Mouse (Mus musculus): ENCODE measurements around the gene Hesx1. TPM values are rescaled to one million over a fixed set of nuclear protein-coding genes. Genes with fewer than 3 reads are reported as not detected.
A peak's percentile ranks its signal among the peaks of the same experiment; 100 is the strongest.

Gene Hesx1
- polyA plus RNA-seq, 1 experiment from 2014 or later = 0.19 TPM

- no peak overlapping the region for H3K9ac ChIP-seq (ENCODE audit: low read length)
- no peaks in the 10 kb centered on the region for H3K27me3 ChIP-seq (ENCODE audit: control insufficient read depth, insufficient read depth, low read length)
- 31% methylated on average over 4 of the region's 4 CpGs for WGBS
- H3K9me3 ChIP-seq (ENCODE audit: control insufficient read depth, low read length) = no peaks in the 10 kb centered on the region
- no peaks in the 10 kb centered on the region for H3K36me3 ChIP-seq (ENCODE audit: control insufficient read depth, insufficient read depth, low read length)
- no peak overlapping the region for H3K4me2 ChIP-seq (ENCODE audit: low read length)
- no peaks in the 10 kb centered on the region for H3K4me1 ChIP-seq (ENCODE audit: control insufficient read depth in 2 of 2, insufficient read depth in 2 of 2, low read length in 2 of 2)
- no peak overlapping the region for H3K27ac ChIP-seq (replicated peaks in 1 of 2; ENCODE audit: control insufficient read depth in 1 of 2, insufficient read depth in 1 of 2, low read depth in 2 of 2, low read length in 2 of 2)
- no peak for ATAC-seq (ENCODE audit: insufficient number of reproducible peaks, insufficient read depth, low FRiP score, low read depth)
- H3K4me3 ChIP-seq (ENCODE audit: control insufficient read depth in 1 of 2, insufficient read depth in 1 of 2, low read depth in 1 of 2, low read length in 2 of 2) = no peak overlapping the region
Observed at GRCm38 (mm10) chr14:27013658-27014057, 19.4 kb downstream of the Hesx1 start.

- no peak overlapping the region for H3K4me2 ChIP-seq (ENCODE audit: low read length)
- no peak for ATAC-seq (ENCODE audit: insufficient number of reproducible peaks, insufficient read depth, low FRiP score, low read depth)
- 86% methylated on average over 2 of the region's 2 CpGs for WGBS
Observed at GRCm38 (mm10) chr14:27017936-27018335, 23.7 kb downstream of the Hesx1 start.

GRCm38 (mm10) chr14:27019850-27020249 is 25.6 kb downstream of the Hesx1 start:
- Histone ChIP-seq H3K4me2 (ENCODE audit: low read length) (no peak overlapping the region), H3K4me1 (ENCODE audit: control insufficient read depth in 2 of 2, insufficient read depth in 2 of 2, low read length in 2 of 2) (no peaks in the 10 kb centered on the region), H3K9me3 (ENCODE audit: control insufficient read depth, low read length) (no peaks in the 10 kb centered on the region), H3K27me3 (ENCODE audit: control insufficient read depth, insufficient read depth, low read length) (no peaks in the 10 kb centered on the region), H3K9ac (ENCODE audit: low read length) (no peak overlapping the region), H3K36me3 (ENCODE audit: control insufficient read depth, insufficient read depth, low read length) (no peaks in the 10 kb centered on the region), H3K27ac (replicated peaks in 1 of 2; ENCODE audit: control insufficient read depth in 1 of 2, insufficient read depth in 1 of 2, low read depth in 2 of 2, low read length in 2 of 2) (no peak overlapping the region), H3K4me3 (ENCODE audit: control insufficient read depth in 1 of 2, insufficient read depth in 1 of 2, low read depth in 1 of 2, low read length in 2 of 2) (no peak overlapping the region)
- WGBS = 84% methylated on average over 14 of the region's 14 CpGs
- ATAC-seq (ENCODE audit: insufficient number of reproducible peaks, insufficient read depth, low FRiP score, low read depth) = no peak

More at GRCm38 (mm10) chr14:27017936-27018335, 23.7 kb downstream of the Hesx1 start:
- H3K9me3 ChIP-seq (ENCODE audit: control insufficient read depth, low read length) = no peaks in the 10 kb centered on the region
- no peaks in the 10 kb centered on the region for H3K4me1 ChIP-seq (ENCODE audit: control insufficient read depth in 2 of 2, insufficient read depth in 2 of 2, low read length in 2 of 2)
- H3K27me3 ChIP-seq (ENCODE audit: control insufficient read depth, insufficient read depth, low read length) = no peaks in the 10 kb centered on the region
- no peak overlapping the region for H3K9ac ChIP-seq (ENCODE audit: low read length)
- H3K4me3 ChIP-seq (ENCODE audit: control insufficient read depth in 1 of 2, insufficient read depth in 1 of 2, low read depth in 1 of 2, low read length in 2 of 2) = no peak overlapping the region
- no peak overlapping the region for H3K27ac ChIP-seq (replicated peaks in 1 of 2; ENCODE audit: control insufficient read depth in 1 of 2, insufficient read depth in 1 of 2, low read depth in 2 of 2, low read length in 2 of 2)
- no peaks in the 10 kb centered on the region for H3K36me3 ChIP-seq (ENCODE audit: control insufficient read depth, insufficient read depth, low read length)

GRCm38 (mm10) chr14:27022876-27023275 is 28.7 kb downstream of the Hesx1 start:
- H3K4me1 ChIP-seq (ENCODE audit: control insufficient read depth in 2 of 2, insufficient read depth in 2 of 2, low read length in 2 of 2) = peaks cover 0 to 3% of the 10 kb centered on the region in 2 experiments; a peak in 3 of 4 replicates
- no peak overlapping the region for H3K4me2 ChIP-seq (ENCODE audit: low read length)
- no peak overlapping the region for H3K4me3 ChIP-seq (ENCODE audit: control insufficient read depth in 1 of 2, insufficient read depth in 1 of 2, low read depth in 1 of 2, low read length in 2 of 2)
- H3K9ac ChIP-seq (ENCODE audit: low read length) = no peak overlapping the region
- no peaks in the 10 kb centered on the region for H3K27me3 ChIP-seq (ENCODE audit: control insufficient read depth, insufficient read depth, low read length)
- H3K36me3 ChIP-seq (ENCODE audit: control insufficient read depth, insufficient read depth, low read length) = no peaks in the 10 kb centered on the region
- no peaks in the 10 kb centered on the region for H3K9me3 ChIP-seq (ENCODE audit: control insufficient read depth, low read length)
- H3K27ac ChIP-seq (replicated peaks in 1 of 2; ENCODE audit: control insufficient read depth in 1 of 2, insufficient read depth in 1 of 2, low read depth in 2 of 2, low read length in 2 of 2) = no peak overlapping the region
- no peak for ATAC-seq (ENCODE audit: insufficient number of reproducible peaks, insufficient read depth, low FRiP score, low read depth)
- 38% methylated on average over 11 of the region's 11 CpGs for WGBS

- no peak for ATAC-seq (ENCODE audit: insufficient number of reproducible peaks, insufficient read depth, low FRiP score, low read depth)
- no peaks in the 10 kb centered on the region for H3K9me3 ChIP-seq (ENCODE audit: control insufficient read depth, low read length)
- 62% methylated on average over 4 of the region's 4 CpGs for WGBS
- peaks cover 0 to 6% of the 10 kb centered on the region in 2 experiments; a peak in 3 of 4 replicates for H3K4me1 ChIP-seq (ENCODE audit: control insufficient read depth in 2 of 2, insufficient read depth in 2 of 2, low read length in 2 of 2)
- no peak overlapping the region for H3K9ac ChIP-seq (ENCODE audit: low read length)
- no peak overlapping the region for H3K4me2 ChIP-seq (ENCODE audit: low read length)
- no peaks in the 10 kb centered on the region for H3K36me3 ChIP-seq (ENCODE audit: control insufficient read depth, insufficient read depth, low read length)
- no peak overlapping the region for H3K4me3 ChIP-seq (ENCODE audit: control insufficient read depth in 1 of 2, insufficient read depth in 1 of 2, low read depth in 1 of 2, low read length in 2 of 2)
- no peaks in the 10 kb centered on the region for H3K27me3 ChIP-seq (ENCODE audit: control insufficient read depth, insufficient read depth, low read length)
- H3K27ac ChIP-seq (replicated peaks in 1 of 2; ENCODE audit: control insufficient read depth in 1 of 2, insufficient read depth in 1 of 2, low read depth in 2 of 2, low read length in 2 of 2) = no peak overlapping the region
Observed at GRCm38 (mm10) chr14:27024664-27025063, 30.4 kb downstream of the Hesx1 start.

GRCm38 (mm10) chr14:27029771-27030173 is 35.6 kb downstream of the Hesx1 start:
- Histone ChIP-seq H3K36me3 (ENCODE audit: control insufficient read depth, insufficient read depth, low read length) (no peaks in the 10 kb centered on the region), H3K9ac (ENCODE audit: low read length) (no peak overlapping the region), H3K27ac (replicated peaks in 1 of 2; ENCODE audit: control insufficient read depth in 1 of 2, insufficient read depth in 1 of 2, low read depth in 2 of 2, low read length in 2 of 2) (no peak overlapping the region), H3K9me3 (ENCODE audit: control insufficient read depth, low read length) (no peaks in the 10 kb centered on the region), H3K27me3 (ENCODE audit: control insufficient read depth, insufficient read depth, low read length) (no peaks in the 10 kb centered on the region), H3K4me3 (ENCODE audit: control insufficient read depth in 1 of 2, insufficient read depth in 1 of 2, low read depth in 1 of 2, low read length in 2 of 2) (no peak overlapping the region), H3K4me1 (ENCODE audit: control insufficient read depth in 2 of 2, insufficient read depth in 2 of 2, low read length in 2 of 2) (peaks cover 0 to 6% of the 10 kb centered on the region in 2 experiments; a peak in 3 of 4 replicates), H3K4me2 (ENCODE audit: low read length) (peak overlapping the region; percentile 32)
- peak; percentile 47 for ATAC-seq (ENCODE audit: insufficient number of reproducible peaks, insufficient read depth, low FRiP score, low read depth)
- WGBS = 2% methylated on average over 15 of the region's 15 CpGs

- no peaks in the 10 kb centered on the region for H3K27me3 ChIP-seq (ENCODE audit: control insufficient read depth, insufficient read depth, low read length)
- no peak overlapping the region for H3K4me3 ChIP-seq (ENCODE audit: control insufficient read depth in 1 of 2, insufficient read depth in 1 of 2, low read depth in 1 of 2, low read length in 2 of 2)
- 19% methylated on average over 4 of the region's 4 CpGs for WGBS
- no peaks in the 10 kb centered on the region for H3K36me3 ChIP-seq (ENCODE audit: control insufficient read depth, insufficient read depth, low read length)
- H3K9ac ChIP-seq (ENCODE audit: low read length) = no peak overlapping the region
- no peak for ATAC-seq (ENCODE audit: insufficient number of reproducible peaks, insufficient read depth, low FRiP score, low read depth)
- H3K27ac ChIP-seq (replicated peaks in 1 of 2; ENCODE audit: control insufficient read depth in 1 of 2, insufficient read depth in 1 of 2, low read depth in 2 of 2, low read length in 2 of 2) = no peak overlapping the region
- no peaks in the 10 kb centered on the region for H3K9me3 ChIP-seq (ENCODE audit: control insufficient read depth, low read length)
- no peak overlapping the region for H3K4me2 ChIP-seq (ENCODE audit: low read length)
- peaks cover 0 to 6% of the 10 kb centered on the region in 2 experiments; a peak in 3 of 4 replicates for H3K4me1 ChIP-seq (ENCODE audit: control insufficient read depth in 2 of 2, insufficient read depth in 2 of 2, low read length in 2 of 2)
Observed at GRCm38 (mm10) chr14:27031142-27031541, 36.9 kb downstream of the Hesx1 start.

- Histone ChIP-seq H3K36me3 (ENCODE audit: control insufficient read depth, insufficient read depth, low read length) (no peaks in the 10 kb centered on the region), H3K9ac (ENCODE audit: low read length) (no peak overlapping the region), H3K4me3 (ENCODE audit: control insufficient read depth in 1 of 2, insufficient read depth in 1 of 2, low read depth in 1 of 2, low read length in 2 of 2) (no peak overlapping the region), H3K4me1 (ENCODE audit: control insufficient read depth in 2 of 2, insufficient read depth in 2 of 2, low read length in 2 of 2) (peaks cover 6 to 8% of the 10 kb centered on the region in 2 experiments; a peak in 3 of 4 replicates), H3K9me3 (ENCODE audit: control insufficient read depth, low read length) (no peaks in the 10 kb centered on the region), H3K27ac (replicated peaks in 1 of 2; ENCODE audit: control insufficient read depth in 1 of 2, insufficient read depth in 1 of 2, low read depth in 2 of 2, low read length in 2 of 2) (no peak overlapping the region), H3K4me2 (ENCODE audit: low read length) (no peak overlapping the region), H3K27me3 (ENCODE audit: control insufficient read depth, insufficient read depth, low read length) (no peaks in the 10 kb centered on the region)
- 68% methylated on average over 1 of the region's 1 CpGs for WGBS
- ATAC-seq (ENCODE audit: insufficient number of reproducible peaks, insufficient read depth, low FRiP score, low read depth) = no peak
Observed at GRCm38 (mm10) chr14:27037513-27037912, 43.3 kb downstream of the Hesx1 start.

Measured in heart, embryonic 14.5 days (tissue).